Mouse (Mus musculus) adrenal gland (tissue): ENCODE measurements around the gene Esp22.
"Not testable (repeated sequence)": the region's sequence is repeated elsewhere in the genome, so short reads cannot be mapped to it uniquely, and the experiment has no call there.

Experiments used
- intact Hi-C: fragments of 180-260 bp; cut with DNase I; formaldehyde crosslinking; loops from one replicate; pipeline ENCODE4 v1.15.1; 2025
- long read RNA-seq, 2 experiments: library from polyadenylated mRNA; unstranded; transcript quantifications; one replicate each; pipeline ENCODE4 v2.0.0; 2020; ENCODE audit warnings: borderline replicate concordance in 1 of 2; ENCODE audit not compliant: insufficient replicate concordance in 1 of 2

Esp22 gene
- long read RNA-seq, experiment 1 = 0 reads
- long read RNA-seq, experiment 2 = 0 reads

DNA sequence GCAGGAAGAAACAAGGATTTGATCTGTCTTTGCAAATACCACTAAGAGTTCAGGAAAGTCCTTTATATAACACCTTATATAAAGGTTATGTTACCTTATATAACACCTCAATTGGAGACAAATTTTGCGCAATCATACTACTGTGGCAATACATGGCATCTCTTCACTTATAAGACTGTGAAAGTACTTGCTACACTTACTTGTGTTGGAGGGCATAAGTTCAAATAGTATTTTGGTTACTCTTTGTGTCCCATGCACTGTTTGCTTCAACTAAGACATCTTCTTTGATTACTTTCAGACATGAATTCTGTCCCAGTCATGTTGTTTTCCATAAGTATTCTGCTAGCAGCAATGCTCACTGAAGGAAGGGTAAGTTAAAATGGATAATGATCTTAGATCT, at the start of gene Esp22:
Gene Esp22 (plus strand): TSS at position 301 of the 400 bp plus-strand sequence.
- intact Hi-C loops = no loop called here

DNA sequence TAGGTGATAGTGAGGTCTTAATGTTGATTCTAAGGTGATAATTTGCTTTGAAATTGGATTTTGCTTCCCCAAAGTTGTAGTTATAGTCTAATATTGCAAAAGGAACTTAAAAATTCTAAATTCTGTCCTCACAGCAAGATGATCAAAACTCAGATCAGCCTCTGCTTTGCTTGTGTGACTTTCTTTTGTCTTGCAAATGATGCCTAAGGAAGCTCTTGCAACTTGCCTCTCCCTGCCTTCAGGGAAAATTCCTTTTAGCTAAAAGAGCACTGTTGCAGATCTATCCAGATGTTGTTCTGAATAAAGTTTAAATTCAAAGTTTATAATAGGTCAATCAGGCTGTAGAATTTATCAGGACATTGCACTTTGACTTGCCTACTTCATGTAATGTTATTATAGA, 31.5 kb upstream of the Esp22 start:
- intact Hi-C loops = no loop called here

DNA sequence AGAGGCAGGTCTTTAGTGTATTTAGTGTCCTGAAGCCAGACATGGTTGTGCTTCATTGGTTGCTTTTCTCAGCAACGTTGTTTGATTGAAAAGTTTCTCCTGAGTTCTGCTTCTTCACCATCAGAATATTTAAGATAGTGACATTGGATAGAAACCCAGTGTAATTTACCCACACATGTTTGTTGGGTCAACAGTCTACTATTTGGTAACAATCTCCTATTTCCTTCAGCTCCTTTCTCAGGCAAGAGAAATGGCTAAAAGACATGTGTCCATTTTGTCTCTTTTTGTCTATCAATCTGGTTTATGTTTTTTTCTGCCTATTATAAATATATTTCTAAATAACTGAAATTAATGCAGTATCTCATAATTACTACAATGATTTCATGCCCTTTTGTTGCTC, 18.2 kb upstream of the Esp22 start, which contains the start of gene Esp23:
Gene Esp23 (minus strand): TSS at position 101 of the 400 bp plus-strand sequence.
- intact Hi-C loops = no loop called here

DNA sequence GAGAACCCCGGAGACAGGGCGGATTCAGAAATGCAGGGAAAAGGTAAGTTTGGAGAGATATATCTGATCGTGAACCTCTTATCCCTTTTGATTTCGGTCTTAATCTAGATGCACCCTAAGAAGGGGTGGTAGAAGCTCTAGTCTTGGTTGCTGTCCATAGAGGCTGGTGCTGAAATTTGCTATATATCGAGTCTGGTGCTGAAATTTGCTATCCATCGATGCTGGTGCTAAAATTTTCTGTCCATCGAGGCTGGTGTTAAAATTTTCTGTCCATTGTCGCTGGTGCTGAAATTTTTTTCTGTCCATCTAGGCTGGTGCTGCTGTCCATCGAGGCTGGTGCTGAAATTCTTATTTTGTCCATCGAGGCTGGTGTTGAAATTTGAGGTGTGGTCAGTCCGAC, 12.0 kb downstream of the Esp22 start:
- intact Hi-C loops = not testable (repeated sequence)

DNA sequence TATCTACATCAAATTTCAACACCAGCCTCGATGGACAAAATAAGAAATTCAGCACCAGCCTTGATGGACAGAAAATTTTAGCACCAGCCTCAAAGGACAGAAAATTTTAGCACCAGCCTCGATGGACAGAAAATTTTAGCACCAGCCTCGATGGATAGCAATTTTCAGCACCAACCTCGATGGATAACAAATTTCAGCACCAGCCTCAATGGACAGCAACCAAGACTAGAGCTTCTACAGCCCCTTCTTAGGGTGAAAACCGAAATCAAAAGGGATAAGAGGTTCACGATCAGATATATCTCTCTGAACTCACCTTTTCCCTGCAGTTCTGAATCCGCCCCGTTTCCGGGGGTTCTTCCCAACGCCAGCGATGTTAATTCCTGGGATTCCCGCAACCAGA, 34.0 kb downstream of the Esp22 start:
- intact Hi-C loops = not testable (repeated sequence)
